Mouse (Mus musculus): ENCODE data around the gene Ddx11.

DNA sequence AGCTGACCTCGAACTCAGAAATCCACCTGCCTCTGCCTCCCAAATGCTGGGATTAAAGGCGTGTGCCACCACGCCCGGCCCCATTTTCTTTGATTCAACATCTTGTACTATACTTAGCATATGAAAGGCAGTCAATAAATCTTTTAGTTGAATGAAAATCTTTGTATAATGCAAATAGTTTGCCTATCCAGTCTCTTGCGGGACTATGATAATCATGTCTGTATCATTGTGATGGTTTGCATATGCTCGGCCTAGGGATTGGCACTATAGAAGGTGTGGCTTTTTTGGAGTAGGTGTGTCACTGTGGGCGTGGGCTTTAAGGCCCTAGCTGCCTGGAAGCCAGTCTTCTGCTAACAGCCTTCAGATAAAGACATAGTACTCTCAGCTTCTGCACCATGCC is 19.2 kb upstream of the Ddx11 start:
- TF ChIP-seq HCFC1 (IDR thresholded peaks at IDR 0.05; ENCODE audit: low read depth, low read length) (no peak), MAX (IDR thresholded peaks at IDR 0.05; ENCODE audit: low read length) (no peak), POLR2A (IDR thresholded peaks at IDR 0.05; ENCODE audit: control insufficient read depth in 1 of 2, insufficient read depth in 1 of 2, low read depth in 1 of 2, low read length in 2 of 2, poor library complexity in 1 of 2) (no peak), CTCF (IDR thresholded peaks at IDR 0.05 in 2 of 3, conservative IDR thresholded peaks at IDR 0.05 in 1 of 3; ENCODE audit: control insufficient read depth in 1 of 3, insufficient read depth in 1 of 3, low read depth in 2 of 3, low read length in 3 of 3, poor library complexity in 1 of 3, severe bottlenecking in 1 of 3) (no peak)
